Mouse (Mus musculus): ENCODE data around the gene Sh3pxd2a.

DNA sequence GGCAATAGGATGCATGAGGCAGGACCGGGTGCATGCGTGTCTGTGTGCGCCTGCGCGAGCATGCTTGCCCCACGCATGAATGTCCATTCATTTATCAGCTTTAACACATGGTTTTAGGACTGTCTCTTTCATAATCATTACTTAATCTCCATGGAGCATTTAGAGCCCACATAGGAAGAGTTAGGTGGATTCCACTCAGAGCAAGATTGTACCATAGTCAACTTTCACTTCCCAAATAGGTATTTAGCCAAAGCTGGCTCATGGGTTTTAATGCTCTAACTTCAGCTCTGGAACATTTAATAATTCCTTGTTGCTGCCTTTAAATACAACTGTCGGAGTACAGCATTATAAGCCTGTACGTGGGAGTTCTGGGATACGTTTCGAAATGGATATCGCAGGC is 65.2 kb downstream of the Sh3pxd2a start:
- TF ChIP-seq HCFC1 (IDR thresholded peaks at IDR 0.05; ENCODE audit: low read depth, low read length) (no peak), CHD2 (IDR thresholded peaks at IDR 0.05; ENCODE audit: low read length) (no peak), POLR2A (IDR thresholded peaks at IDR 0.05; ENCODE audit: control insufficient read depth in 1 of 2, insufficient read depth in 1 of 2, low read depth in 1 of 2, low read length in 2 of 2, poor library complexity in 1 of 2) (no peak), EP300 (IDR thresholded peaks at IDR 0.05; ENCODE audit: low read depth in 1 of 2, low read length in 2 of 2) (no peak)
